16 mouse cellular contexts compared by ENCODE assay signal in genomic region chr9:52661422-52661821, GRCm38 (mm10). TPM values are rescaled to one million over a fixed set of nuclear protein-coding genes. Genes with fewer than 3 reads are reported as not detected.
"Had no signal": no experiment of that assay in that cellular context is flagged by ENCODE, and none has a peak within 500 bp of the region (broad histone marks: within the 10 kb centered on the region; RNA-seq: fewer than 3 reads in every experiment).

No protein-coding gene starts in this region.

- ATAC-seq: intestine, embryonic 16.5 days; liver, postnatal 0 days had no signal

- H3K9me3 ChIP-seq: kidney, embryonic 15.5 days; limb, embryonic 12.5 days; liver, embryonic 13.5 days; lung, embryonic 15.5 days had no signal

- H3K36me3 ChIP-seq: kidney, embryonic 15.5 days; limb, embryonic 12.5 days; liver, embryonic 13.5 days; lung, embryonic 15.5 days had no signal

- DNase-seq: kidney, adult 2 months; kidney, postnatal 14 days; liver; liver, embryonic 13.5 days; liver, postnatal 0 days; lung, postnatal 14 days; thymus, adult 18-20 months; thymus, postnatal 14 days had no signal

- H3K4me1 ChIP-seq: kidney, embryonic 15.5 days; limb, embryonic 12.5 days; liver, embryonic 13.5 days; lung, embryonic 15.5 days had no signal

- H3K4me3 ChIP-seq: kidney, embryonic 15.5 days; limb, embryonic 12.5 days; liver, embryonic 13.5 days; lung, embryonic 15.5 days; megakaryocyte, embryonic 14.5 days had no signal

- H3K27me3 ChIP-seq: kidney, embryonic 15.5 days; limb, embryonic 12.5 days; liver, embryonic 13.5 days; lung, embryonic 15.5 days; megakaryocyte, embryonic 14.5 days had no signal

- H3K4me2 ChIP-seq: kidney, embryonic 15.5 days; limb, embryonic 12.5 days; liver, embryonic 13.5 days; lung, embryonic 15.5 days; midbrain, embryonic 11.5 days had no signal

- H3K9ac ChIP-seq: kidney, embryonic 15.5 days; limb, embryonic 12.5 days; liver, embryonic 13.5 days; liver, postnatal 0 days; lung, embryonic 15.5 days had no signal

- H3K27ac ChIP-seq: kidney, embryonic 15.5 days; limb, embryonic 12.5 days; liver, embryonic 13.5 days; lung, embryonic 15.5 days; macrophage; stomach, postnatal 0 days had no signal

RNA-seq across cellular contexts. Expression of gene AI593442, which starts 18.2 kb away (rescaled TPM):
- polyA plus RNA-seq: liver, postnatal 0 days; macrophage had no signal
